Mouse (Mus musculus) heart, adult 8-10 months (tissue): ENCODE results near the gene A2ml1. TPM values are rescaled to one million over a fixed set of nuclear protein-coding genes. Genes with fewer than 3 reads are reported as not detected.
A peak's percentile ranks its signal among the peaks of the same experiment; 100 is the strongest.

Source experiments
- DNase-seq: peaks from one replicate; pipeline ENCODE4 v3.0.0; 2022; ENCODE audit warnings: low spot score
- total RNA-seq, 4 experiments: library from RNA; stranded (reverse); gene quantifications; 2 replicates each; pipeline ENCODE4 v1.2.4; 2022

A2ml1 gene
- total RNA-seq, 4 experiments from 2014 or later, result 0.14 TPM; not detected in 3

- DNase-seq, result no peak
Measured at GRCm38 (mm10) chr6:128549463-128550452, 31.6 kb downstream of the A2ml1 start.

DNA sequence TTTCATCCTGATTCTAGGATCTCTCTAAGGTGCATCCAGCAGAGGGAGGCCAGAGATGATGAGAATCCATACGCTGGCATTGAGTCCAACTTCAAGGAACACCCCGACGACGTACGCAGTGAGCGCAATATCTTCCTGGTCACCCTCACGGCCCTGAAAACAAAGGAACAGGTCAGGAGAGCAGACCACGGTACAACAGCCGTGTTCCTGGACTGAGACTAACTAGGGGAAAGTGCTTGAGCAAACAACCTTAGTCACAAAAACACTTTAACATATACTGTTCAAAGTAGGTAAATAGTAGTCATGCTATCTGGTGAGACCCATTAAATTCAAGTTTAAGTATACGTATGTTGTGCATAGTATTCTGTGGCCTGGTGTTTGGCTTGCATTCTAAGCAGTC lies 32.9 kb downstream of the A2ml1 start:
- DNase-seq, result no peak

DNA sequence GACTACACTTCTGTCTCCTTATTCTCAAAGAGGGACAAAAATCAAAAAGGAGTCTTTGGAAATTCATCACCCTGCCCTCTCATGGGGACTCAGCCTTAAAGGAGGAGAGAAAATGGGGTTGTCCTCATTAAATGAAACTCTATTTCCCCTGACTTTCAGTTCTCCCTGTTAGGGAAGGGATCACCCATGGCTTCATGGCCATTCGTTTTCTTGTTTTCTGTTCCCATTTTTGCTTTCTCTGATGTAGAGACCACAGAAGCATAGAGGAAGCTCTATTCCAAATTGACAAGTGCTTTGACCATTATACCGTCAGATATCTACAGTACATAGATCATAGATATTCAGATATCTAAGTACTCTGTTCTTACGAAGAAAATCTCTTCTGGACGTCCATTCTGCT lies 36.0 kb downstream of the A2ml1 start:
- DNase-seq, result no peak

GRCm38 (mm10) chr6:128543226-128543625 lies 38.2 kb downstream of the A2ml1 start:
- no peak for DNase-seq

DNA sequence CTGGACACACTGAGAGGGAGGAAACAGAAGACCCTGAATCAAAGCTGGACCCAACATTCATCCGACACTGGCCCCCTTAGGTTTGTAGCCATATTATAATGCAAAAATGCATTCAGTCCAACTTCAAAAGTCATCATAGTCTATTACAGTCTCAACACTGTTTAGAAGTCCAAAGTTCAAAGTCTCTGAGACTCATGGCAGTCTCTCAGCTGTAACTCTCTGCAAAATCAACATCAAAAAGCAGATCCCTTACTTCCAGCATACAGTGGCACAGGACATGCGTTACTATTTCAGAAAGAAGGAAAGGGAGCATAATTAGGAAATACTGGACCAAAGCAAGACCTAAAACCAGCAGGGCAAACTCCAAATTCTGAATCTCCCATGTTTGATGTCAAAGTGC lies 46.2 kb downstream of the A2ml1 start:
- no peak for DNase-seq

DNA sequence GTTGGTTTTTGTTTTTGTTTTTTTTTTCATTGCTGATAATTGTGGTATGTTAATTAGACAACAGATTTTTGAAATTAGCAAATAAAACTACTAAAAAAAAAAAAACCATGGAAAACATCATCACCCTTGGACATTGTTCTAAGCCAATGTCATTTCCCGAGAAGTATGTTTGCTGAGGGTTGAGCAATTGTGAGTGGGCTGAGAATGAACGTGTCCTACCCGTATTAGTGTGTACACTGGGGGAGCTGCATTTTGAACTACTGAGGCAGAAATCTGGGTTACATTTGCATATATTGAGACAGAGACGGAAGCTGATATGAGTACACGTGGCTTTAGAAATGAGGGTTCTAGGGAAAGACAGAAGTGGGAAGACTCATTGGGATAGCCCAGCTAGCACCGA lies 48.1 kb downstream of the A2ml1 start:
- DNase-seq, result no peak

DNA sequence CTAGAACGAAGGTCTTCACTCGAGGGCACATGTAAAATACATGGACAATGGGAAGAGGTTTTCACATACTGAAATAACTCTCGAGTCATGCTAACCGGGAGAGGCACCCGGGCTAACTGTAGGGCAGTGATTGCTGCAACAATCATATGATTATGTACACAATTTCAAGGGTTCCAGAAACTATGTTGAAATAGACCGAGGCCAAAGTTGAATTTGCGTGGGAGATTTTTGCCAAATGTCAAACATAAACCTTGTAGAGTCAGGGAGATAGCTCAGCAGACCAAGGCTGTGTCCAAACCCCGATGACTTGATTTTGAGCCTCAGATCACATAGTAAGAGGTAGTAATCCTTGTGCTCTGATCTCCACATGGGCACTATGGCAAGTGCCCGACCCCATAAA lies 48.7 kb downstream of the A2ml1 start:
- no peak for DNase-seq

DNA sequence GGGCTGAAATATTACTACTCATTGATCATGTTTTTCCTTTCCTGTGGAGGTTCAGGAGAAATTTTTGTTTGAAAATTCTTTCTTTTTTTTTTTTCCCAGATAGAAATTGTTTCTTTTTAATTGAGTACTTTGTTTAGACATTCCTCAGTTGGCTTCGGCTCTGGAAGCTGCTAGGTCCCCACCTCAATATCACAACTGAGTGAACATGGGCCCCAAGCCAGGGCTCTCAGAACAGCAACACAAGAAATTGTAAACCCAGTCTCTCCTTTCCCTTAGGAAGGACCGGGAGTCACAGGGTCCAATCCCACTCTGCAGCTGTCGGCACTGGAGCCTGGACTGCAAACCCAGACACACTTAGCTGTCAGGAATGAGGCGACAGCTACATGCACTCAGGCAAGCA lies 52.9 kb downstream of the A2ml1 start:
- DNase-seq, result no peak

DNA sequence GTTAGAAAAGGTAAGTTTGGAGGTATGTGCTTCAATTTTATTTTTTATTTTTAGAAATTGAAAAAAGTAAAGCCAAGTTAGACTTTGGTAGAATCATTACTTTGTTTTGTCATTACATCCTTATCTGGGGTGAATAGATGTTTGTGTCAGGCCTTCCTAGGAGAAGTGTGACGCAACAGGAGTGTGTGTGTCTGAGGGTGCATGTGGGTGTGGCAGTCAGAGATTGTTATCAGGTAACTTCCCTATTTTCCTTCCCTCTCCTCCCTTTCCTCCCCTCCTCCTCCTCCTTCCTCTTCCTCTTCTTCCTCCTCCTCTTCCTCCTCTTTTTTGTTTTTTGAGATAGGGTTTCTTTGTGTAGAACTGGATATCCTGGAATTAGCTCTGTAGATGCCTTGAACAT lies 54.3 kb downstream of the A2ml1 start:
- DNase-seq, result no peak

- DNase-seq, result no peak
Measured at GRCm38 (mm10) chr6:128526601-128527000, 54.8 kb downstream of the A2ml1 start, which contains the start of gene Pzp. Gene Pzp (minus strand): TSS chr6:128526720.

DNA sequence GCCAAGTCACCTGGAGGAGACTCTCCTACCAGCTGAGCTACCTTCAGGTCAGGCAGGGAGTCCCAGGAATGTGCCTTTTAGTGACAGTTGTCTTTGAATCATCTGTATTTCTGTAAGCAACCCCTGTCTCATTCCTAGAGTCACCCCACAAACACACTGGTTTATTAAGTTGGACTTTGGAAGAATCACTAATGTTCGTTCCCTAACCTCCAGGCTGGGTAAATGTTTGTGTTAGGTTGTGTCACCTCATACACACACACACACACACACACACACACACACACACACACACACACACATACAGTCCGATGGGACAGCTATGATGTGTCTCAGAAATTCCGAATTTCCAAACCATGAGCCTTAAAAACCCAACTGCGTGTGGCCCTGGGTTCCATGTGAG lies 55.6 kb downstream of the A2ml1 start:
- DNase-seq, result no peak

DNA sequence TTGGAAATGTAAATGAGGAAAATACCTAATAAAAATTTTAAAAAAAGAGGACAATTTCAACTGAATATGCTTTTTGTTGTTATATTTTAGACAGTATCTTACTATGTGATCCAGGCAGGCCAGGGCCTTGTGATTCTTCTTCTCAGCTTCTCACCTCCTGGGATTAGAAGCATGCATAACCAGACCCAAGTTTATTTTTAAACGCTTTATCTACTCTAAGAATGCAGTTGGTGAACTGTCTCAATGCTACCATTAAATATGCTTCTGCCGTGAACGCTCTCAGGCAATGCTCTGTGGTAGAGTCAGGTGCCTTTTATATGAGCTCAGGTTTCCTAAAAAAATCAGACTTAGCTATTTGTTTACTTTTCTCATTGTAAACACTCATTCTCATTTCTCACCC lies 58.0 kb downstream of the A2ml1 start:
- DNase-seq, result no peak

GRCm38 (mm10) chr6:128519159-128519558 lies 62.2 kb downstream of the A2ml1 start:
- DNase-seq, result no peak

GRCm38 (mm10) chr6:128505676-128506236 lies 75.7 kb downstream of the A2ml1 start:
- no peak for DNase-seq

- DNase-seq, result no peak
Measured at GRCm38 (mm10) chr6:128504743-128505142, 76.7 kb downstream of the A2ml1 start.

DNA sequence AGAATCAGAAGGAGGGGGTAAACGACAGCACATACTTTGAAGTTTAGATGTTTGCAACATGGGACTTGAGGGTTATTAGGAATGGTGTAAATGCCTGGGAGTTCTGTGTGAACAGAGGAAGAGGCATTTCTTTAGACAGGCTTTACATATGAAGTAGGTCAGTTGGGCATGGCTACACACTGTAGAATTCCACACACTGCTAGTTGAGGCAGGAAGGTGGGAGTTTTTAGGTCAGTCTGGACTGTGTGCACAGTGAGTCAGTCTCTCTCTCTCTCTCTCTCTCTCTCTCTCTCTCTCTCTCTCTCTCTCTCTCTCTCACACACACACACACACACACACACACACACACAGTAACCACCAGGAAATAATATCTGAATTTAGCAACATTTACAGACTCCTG lies 86.1 kb downstream of the A2ml1 start:
- no peak for DNase-seq

GRCm38 (mm10) chr6:128494646-128495331 lies 86.6 kb downstream of the A2ml1 start:
- peak; percentile 7 for DNase-seq

GRCm38 (mm10) chr6:128491916-128492315 lies 89.5 kb downstream of the A2ml1 start:
- no peak for DNase-seq

GRCm38 (mm10) chr6:128490141-128490540 lies 91.3 kb downstream of the A2ml1 start:
- DNase-seq, result no peak
